Mouse (Mus musculus) kidney, adult 11 months (tissue): ENCODE results near the gene Arl4a.

Experiments used
- DNase-seq: peaks from one replicate; pipeline ENCODE4 v3.0.0; 2022

The Arl4a gene

DNA sequence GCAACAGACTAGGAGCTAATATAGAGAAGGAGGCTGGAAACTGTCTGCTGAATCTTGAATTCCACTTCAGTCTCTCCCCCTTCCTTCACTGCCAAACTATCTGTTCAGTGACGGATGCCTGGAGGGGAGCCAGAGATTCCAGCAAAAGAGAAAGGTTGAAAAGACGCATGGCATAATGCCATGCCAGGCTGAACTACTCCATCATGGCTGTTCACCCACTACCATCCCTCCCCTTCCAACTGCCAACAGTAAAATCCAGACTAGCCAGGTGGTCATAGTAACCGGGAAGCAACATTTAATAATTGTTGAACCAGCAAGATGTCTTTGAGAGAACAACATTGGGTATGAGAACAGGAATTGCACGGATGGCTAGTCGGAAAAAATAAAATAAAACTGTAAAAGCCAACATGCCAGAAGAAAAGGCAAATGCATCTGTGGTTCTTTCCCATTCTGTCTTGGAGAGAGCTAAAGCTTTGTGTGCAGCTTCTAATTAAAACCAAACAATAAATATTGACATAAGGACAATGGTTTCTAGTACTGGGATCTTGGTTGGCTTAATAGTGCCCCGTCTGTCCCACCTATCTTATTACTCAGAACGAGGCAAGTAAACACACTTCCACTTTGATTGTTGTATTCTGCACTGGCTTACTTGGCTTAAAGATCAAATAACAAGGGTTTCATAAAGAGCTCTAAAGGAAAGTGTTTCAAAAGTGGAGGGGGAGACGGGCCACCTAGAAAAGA is 79.7 kb downstream of the Arl4a start:
- no peak for DNase-seq

DNA sequence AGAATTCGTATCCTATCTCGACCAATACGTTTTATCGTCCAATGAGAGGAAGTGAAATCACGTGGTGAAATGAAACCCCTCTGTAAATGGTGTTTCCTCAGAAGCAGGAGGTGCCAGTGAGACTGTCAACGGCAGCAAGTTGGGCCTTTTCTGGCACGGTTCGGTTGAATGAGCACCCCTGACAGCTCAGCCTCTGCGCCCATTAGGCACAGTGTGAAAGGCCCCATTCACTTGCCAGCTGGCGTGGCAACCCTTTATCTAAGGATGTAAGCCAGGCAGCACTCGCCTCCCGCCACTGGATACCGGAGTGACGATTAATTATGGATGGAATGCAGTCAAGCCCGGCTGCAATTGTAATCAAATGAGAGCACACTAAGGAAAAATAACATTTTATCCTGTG is 81.4 kb downstream of the Arl4a start:
- DNase-seq, result peak; percentile 14
